Mouse (Mus musculus) lung, embryonic 16.5 days (tissue): Measurements from ENCODE around the gene Lrmda. TPM values are rescaled to one million over a fixed set of nuclear protein-coding genes. Genes with fewer than 3 reads are reported as not detected.
A peak's percentile ranks its signal among the peaks of the same experiment; 100 is the strongest.

Experiments
- ATAC-seq: fragments of 200-750 bp; cut with Nextera tagmentation; 2 replicates; pipeline ENCODE4 v1.8.0; 2017; ENCODE audit warnings: low read depth, mild to moderate bottlenecking, moderate library complexity
- H3K27ac ChIP-seq: fragments of 300-500 bp; sonication (generic); 2 replicates; pipeline ENCODE4 v1.5.1; 2014; ENCODE audit warnings: mild to moderate bottlenecking, control low read depth, low read length
- H3K27me3 ChIP-seq: fragments of 300-500 bp; sonication (generic); 2 replicates; pipeline ENCODE4 v1.6.1; 2014; ENCODE audit warnings: low read depth, low read length, mixed read lengths; ENCODE audit not compliant: control insufficient read depth, insufficient read depth
- H3K36me3 ChIP-seq: fragments of 300-500 bp; sonication (generic); 2 replicates; pipeline ENCODE4 v1.6.1; 2014; ENCODE audit warnings: low read length; ENCODE audit not compliant: control insufficient read depth, insufficient read depth
- H3K4me1 ChIP-seq: fragments of 300-500 bp; sonication (generic); replicated peaks from 2 replicates; pipeline ENCODE4 v1.6.1; 2014; ENCODE audit warnings: low read length, mixed read lengths; ENCODE audit not compliant: control insufficient read depth, insufficient read depth
- H3K4me2 ChIP-seq: fragments of 300-500 bp; sonication (generic); 2 replicates; pipeline ENCODE4 v1.6.1; 2014; ENCODE audit warnings: low read depth, low read length, control low read depth
- H3K4me3 ChIP-seq: fragments of 300-500 bp; sonication (generic); 2 replicates; pipeline ENCODE4 v1.5.1; 2014; ENCODE audit warnings: mild to moderate bottlenecking, low read length, control low read depth
- H3K9ac ChIP-seq: fragments of 300-500 bp; sonication (generic); 2 replicates; pipeline ENCODE4 v1.6.1; 2014; ENCODE audit warnings: low read length, control low read depth
- H3K9me3 ChIP-seq: fragments of 300-500 bp; sonication (generic); 2 replicates; pipeline ENCODE4 v1.6.1; 2016; ENCODE audit warnings: low read length; ENCODE audit not compliant: control insufficient read depth
- WGBS: fragments of 180-500 bp; shearing (Covaris S2); extraction: QIAGEN DNeasy Blood & Tissue Kit; methylation state at CpG from one replicate; pipeline ENCODE4 v1.1.7; 2014; 5-methylcytosine and 5-hydroxymethylcytosine counted together
- polyA plus RNA-seq: library from polyadenylated mRNA; unstranded; fragments of >200 nt; fragmentation: Nextera tagmentation; extraction: Ambion mirVana; gene quantifications from 2 replicates; pipeline ENCODE4 v1.2.1, GENCODE M21; 2015

Gene Lrmda
- polyA plus RNA-seq, 1 experiment from 2014 or later, result 1.2 TPM

DNA sequence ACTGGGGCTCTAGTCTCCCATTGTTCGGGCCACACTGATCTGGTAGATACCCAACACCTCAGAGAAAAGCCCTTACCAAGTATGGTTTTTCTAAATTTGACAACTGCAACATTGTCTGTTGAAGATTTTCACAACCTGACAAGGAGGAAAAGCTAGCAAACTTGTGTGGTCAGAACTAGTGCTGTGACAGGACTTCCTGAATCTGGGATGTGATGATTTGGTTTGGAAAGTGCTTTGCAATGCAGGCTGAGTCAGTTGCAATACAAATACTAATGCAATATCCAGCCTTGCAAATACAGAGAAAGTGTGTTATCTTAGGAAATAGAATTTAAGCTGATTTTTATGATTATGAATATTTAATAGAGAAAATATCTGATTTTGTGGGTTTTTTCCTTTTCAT lies 357.6 kb downstream of the Lrmda start:
- WGBS, result 64% methylated on average over 1 of the region's 1 CpGs
- no peak overlapping the region for H3K9ac ChIP-seq
- H3K36me3 ChIP-seq, result no peaks in the 10 kb centered on the region
- H3K27ac ChIP-seq, result no peak overlapping the region
- H3K4me1 ChIP-seq, result no peaks in the 10 kb centered on the region
- H3K4me3 ChIP-seq, result no peak overlapping the region
- ATAC-seq, result no peak
- H3K4me2 ChIP-seq, result no peak overlapping the region
- no peaks in the 10 kb centered on the region for H3K27me3 ChIP-seq
- H3K9me3 ChIP-seq, result no peaks in the 10 kb centered on the region

GRCm38 (mm10) chr14:22382101-22382500 lies 362.6 kb downstream of the Lrmda start:
- no peaks in the 10 kb centered on the region for H3K4me1 ChIP-seq
- no peak overlapping the region for H3K4me2 ChIP-seq
- no peaks in the 10 kb centered on the region for H3K36me3 ChIP-seq
- H3K27me3 ChIP-seq, result no peaks in the 10 kb centered on the region
- H3K4me3 ChIP-seq, result no peak overlapping the region
- 52% methylated on average over 4 of the region's 4 CpGs for WGBS
- ATAC-seq, result no peak
- H3K9ac ChIP-seq, result no peak overlapping the region
- H3K9me3 ChIP-seq, result no peaks in the 10 kb centered on the region
- no peak overlapping the region for H3K27ac ChIP-seq

- no peak overlapping the region for H3K9ac ChIP-seq
- ATAC-seq, result no peak
- no peak overlapping the region for H3K4me3 ChIP-seq
- H3K9me3 ChIP-seq, result no peaks in the 10 kb centered on the region
- H3K4me1 ChIP-seq, result no peaks in the 10 kb centered on the region
- H3K4me2 ChIP-seq, result no peak overlapping the region
- H3K36me3 ChIP-seq, result no peaks in the 10 kb centered on the region
- WGBS, result 52% methylated on average over 10 of the region's 10 CpGs
- no peak overlapping the region for H3K27ac ChIP-seq
- H3K27me3 ChIP-seq, result no peaks in the 10 kb centered on the region
Measured at GRCm38 (mm10) chr14:22393616-22394015, 374.1 kb downstream of the Lrmda start.

DNA sequence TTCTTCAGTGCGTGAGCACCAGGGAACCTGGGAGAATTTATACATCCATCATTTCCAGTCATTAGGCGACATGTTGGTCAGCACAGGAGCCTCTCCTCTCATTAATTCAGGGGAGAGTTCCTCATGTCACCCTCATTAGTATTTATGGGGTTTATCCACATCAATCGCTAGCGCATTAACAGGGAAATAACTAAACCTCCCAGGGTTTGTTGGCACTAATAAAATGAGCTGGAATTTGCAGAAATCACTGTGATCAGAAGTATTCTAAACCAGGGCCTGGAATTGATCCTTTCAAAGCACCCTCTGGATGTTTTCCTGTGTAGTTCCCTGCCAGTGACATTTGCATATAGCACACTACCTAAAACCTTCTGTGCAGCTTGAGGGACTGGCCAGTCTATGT lies 382.9 kb downstream of the Lrmda start:
- no peaks in the 10 kb centered on the region; the same call in 1 of the 2 replicates for H3K4me1 ChIP-seq
- WGBS, result 64% methylated on average over 4 of the region's 4 CpGs
- H3K9me3 ChIP-seq, result no peaks in the 10 kb centered on the region
- H3K9ac ChIP-seq, result no peak overlapping the region
- no peaks in the 10 kb centered on the region for H3K27me3 ChIP-seq
- no peak for ATAC-seq
- no peak overlapping the region for H3K4me3 ChIP-seq
- H3K4me2 ChIP-seq, result no peak overlapping the region
- no peak overlapping the region for H3K27ac ChIP-seq
- no peaks in the 10 kb centered on the region for H3K36me3 ChIP-seq

DNA sequence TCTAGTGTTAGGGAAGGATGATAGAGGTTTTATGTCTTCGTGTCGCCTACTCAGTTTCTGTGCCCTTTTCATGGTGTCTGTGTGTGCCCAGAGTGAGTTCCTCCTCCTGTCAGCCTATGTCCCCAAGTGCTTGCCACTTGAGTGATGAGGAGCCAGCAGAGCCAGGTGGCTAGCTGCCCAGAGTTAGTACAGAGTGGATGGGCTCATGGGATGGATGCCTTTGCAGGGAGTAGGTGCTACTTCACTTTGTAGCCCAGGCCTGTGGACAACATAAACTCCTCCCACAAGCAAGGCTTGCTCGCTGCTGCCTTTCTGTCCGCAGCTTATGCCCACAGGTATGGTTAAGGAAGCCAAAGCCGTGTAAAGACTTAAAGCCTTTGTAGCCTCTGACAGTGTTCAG lies 387.1 kb downstream of the Lrmda start:
- H3K27ac ChIP-seq, result no peak overlapping the region
- no peaks in the 10 kb centered on the region for H3K27me3 ChIP-seq
- no peaks in the 10 kb centered on the region for H3K9me3 ChIP-seq
- peak; percentile 69 for ATAC-seq
- H3K36me3 ChIP-seq, result no peaks in the 10 kb centered on the region
- H3K4me1 ChIP-seq, result no peaks in the 10 kb centered on the region; the same call in 1 of the 2 replicates
- H3K4me2 ChIP-seq, result no peak overlapping the region
- no peak overlapping the region for H3K9ac ChIP-seq
- no peak overlapping the region for H3K4me3 ChIP-seq
- WGBS, result 74% methylated on average over 5 of the region's 5 CpGs

- Histone ChIP-seq H3K36me3 (no peaks in the 10 kb centered on the region), H3K27me3 (no peaks in the 10 kb centered on the region), H3K27ac (no peak overlapping the region), H3K9ac (no peak overlapping the region), H3K4me3 (no peak overlapping the region), H3K9me3 (no peaks in the 10 kb centered on the region), H3K4me1 (no peaks in the 10 kb centered on the region; the same call in none of the 2 replicates), H3K4me2 (no peak overlapping the region)
- no peak for ATAC-seq
- 63% methylated on average over 1 of the region's 1 CpGs for WGBS
Measured at GRCm38 (mm10) chr14:22410826-22411225, 391.3 kb downstream of the Lrmda start.

- no peak for ATAC-seq
- H3K27ac ChIP-seq, result no peak overlapping the region
- no peaks in the 10 kb centered on the region for H3K27me3 ChIP-seq
- no peaks in the 10 kb centered on the region; the same call in 1 of the 2 replicates for H3K4me1 ChIP-seq
- WGBS, result 40% methylated on average over 7 of the region's 7 CpGs
- no peak overlapping the region for H3K4me3 ChIP-seq
- H3K4me2 ChIP-seq, result no peak overlapping the region
- H3K36me3 ChIP-seq, result no peaks in the 10 kb centered on the region
- no peaks in the 10 kb centered on the region for H3K9me3 ChIP-seq
- no peak overlapping the region for H3K9ac ChIP-seq
Measured at GRCm38 (mm10) chr14:22413220-22413619, 393.7 kb downstream of the Lrmda start.

DNA sequence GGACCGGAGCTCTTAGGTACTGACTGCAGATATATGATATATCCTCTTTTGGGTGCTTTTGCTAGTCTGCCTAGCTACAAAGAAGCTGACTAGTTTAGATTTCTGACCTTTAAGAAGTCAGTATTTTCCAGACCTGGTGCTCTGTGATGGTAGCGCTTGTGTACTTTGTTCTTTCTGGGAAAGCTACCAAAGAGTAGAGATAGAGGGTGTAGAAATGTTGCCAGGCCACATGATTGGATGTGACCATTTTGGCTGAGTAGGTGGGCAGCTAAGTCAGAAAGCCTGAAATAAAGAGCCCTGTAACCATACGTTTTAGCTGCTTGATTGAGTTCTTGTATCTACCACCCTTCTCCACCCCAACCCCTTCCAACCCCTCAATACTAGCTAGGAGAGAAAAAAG lies 398.2 kb downstream of the Lrmda start:
- H3K36me3 ChIP-seq, result no peaks in the 10 kb centered on the region
- ATAC-seq, result no peak
- WGBS, result 86% methylated on average over 3 of the region's 3 CpGs

DNA sequence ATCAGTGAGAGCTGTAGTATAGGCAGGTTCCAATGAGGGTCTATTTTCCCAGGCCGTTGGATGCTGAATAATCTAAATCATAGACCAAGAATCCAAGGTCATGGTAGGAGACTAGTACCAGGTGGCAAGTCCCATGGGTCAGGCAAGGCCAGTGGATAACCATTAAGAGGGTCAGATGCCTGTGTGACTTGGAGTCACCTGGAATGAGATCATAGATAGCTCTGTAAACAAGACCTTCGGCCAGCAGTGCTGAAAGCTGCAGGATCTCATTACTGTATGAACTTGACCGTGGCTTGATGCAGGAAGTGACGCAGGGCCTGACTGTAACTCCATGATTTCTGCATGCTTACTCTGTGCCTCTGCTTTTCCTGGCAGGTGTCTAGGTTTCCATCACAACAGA lies 402.2 kb downstream of the Lrmda start:
- Histone ChIP-seq H3K9ac (no peak overlapping the region), H3K4me2 (no peak overlapping the region), H3K4me3 (no peak overlapping the region), H3K27me3 (no peaks in the 10 kb centered on the region), H3K36me3 (no peaks in the 10 kb centered on the region), H3K9me3 (no peaks in the 10 kb centered on the region), H3K4me1 (no peaks in the 10 kb centered on the region), H3K27ac (no peak overlapping the region)
- ATAC-seq, result no peak
- 72% methylated on average over 4 of the region's 4 CpGs for whole genome bisulfite sequencing

More for the DNA sequence above, 398.2 kb downstream of the Lrmda start:
- H3K27ac ChIP-seq, result no peak overlapping the region
- no peaks in the 10 kb centered on the region; the same call in 1 of the 2 replicates for H3K4me1 ChIP-seq
- H3K4me2 ChIP-seq, result no peak overlapping the region
- no peak overlapping the region for H3K9ac ChIP-seq
- H3K27me3 ChIP-seq, result no peaks in the 10 kb centered on the region
- no peak overlapping the region for H3K4me3 ChIP-seq
- H3K9me3 ChIP-seq, result no peaks in the 10 kb centered on the region

DNA sequence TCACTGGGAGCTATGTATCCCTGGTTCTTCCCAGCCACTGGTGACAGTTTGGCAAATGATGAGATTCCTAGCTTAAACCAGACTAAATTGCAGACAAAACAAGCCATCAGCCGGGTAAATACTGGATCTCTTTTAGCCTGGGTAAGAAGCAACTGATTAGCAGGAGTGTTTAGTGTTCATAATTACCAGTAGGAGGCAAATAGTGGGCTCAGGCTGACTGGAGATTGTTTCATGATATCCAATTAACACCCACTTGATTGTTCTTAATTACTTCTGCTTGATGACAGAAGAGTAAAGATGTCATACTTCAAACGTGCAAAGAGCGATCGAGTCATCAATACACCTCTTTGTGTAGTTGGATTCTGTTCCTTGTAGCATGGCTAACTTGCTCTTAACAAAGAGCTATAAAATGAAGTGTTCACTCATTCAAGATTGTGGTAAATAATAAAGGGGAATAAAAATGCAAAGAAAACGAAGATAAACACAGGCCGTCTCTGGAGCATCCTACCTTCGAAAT lies 405.6 kb downstream of the Lrmda start:
- no peaks in the 10 kb centered on the region for H3K27me3 ChIP-seq
- H3K9me3 ChIP-seq, result no peaks in the 10 kb centered on the region
- no peak for ATAC-seq
- no peak overlapping the region for H3K4me2 ChIP-seq
- H3K27ac ChIP-seq, result no peak overlapping the region
- H3K4me3 ChIP-seq, result no peak overlapping the region
- no peaks in the 10 kb centered on the region for H3K36me3 ChIP-seq
- WGBS, result 83% methylated on average over 7 of the region's 7 CpGs
- no peak overlapping the region for H3K9ac ChIP-seq
- H3K4me1 ChIP-seq, result no peaks in the 10 kb centered on the region
